Mouse (Mus musculus) NIH3T3 (cell line): Measurements from ENCODE around the gene Stard10.

Source experiments
- DNase-seq: peaks from one replicate; pipeline ENCODE4 v3.0.0-alpha.2; 2012; ENCODE audit warnings: low read depth

The Stard10 gene

DNA sequence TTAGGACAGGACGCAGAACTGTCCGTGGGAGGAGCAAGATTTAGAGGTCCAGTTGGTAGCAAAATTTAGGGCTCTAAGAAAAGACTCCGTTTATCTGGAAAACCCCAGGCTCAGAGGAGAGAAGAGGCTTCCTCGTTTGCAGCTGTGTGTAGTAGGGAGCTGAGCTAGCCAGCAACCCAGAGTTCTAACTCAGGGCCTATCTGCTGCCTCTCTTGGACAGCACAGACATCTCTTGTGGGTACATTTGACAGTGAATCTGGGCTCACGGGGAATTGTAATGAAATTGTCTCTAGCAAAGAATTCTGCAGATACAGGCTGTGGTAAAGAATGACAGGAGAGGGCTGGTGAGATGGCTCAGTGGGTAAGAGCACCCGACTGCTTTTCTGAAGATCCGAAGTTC, 14.2 kb upstream of the Stard10 start:
- DNase-seq = no peak

GRCm38 (mm10) chr7:101306841-101307240, 10.0 kb upstream of the Stard10 start:
- DNase-seq = peak; percentile 63

DNA sequence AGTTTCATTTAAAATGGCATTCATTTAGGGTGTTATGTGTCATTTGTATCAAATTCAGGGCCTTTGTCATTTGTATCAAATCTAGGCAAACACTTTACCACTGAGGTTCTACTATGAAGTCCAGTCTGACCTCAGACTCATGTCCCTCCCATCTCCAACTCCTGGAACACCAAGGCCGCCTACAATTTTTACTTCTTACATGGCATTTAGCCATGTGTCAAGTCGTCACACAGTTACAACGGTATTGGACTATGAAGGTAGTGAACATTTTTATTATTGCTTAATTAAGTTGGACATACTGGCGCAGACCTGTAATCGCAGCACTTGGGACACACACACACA, 6.9 kb upstream of the Stard10 start:
- DNase-seq = no peak

DNA sequence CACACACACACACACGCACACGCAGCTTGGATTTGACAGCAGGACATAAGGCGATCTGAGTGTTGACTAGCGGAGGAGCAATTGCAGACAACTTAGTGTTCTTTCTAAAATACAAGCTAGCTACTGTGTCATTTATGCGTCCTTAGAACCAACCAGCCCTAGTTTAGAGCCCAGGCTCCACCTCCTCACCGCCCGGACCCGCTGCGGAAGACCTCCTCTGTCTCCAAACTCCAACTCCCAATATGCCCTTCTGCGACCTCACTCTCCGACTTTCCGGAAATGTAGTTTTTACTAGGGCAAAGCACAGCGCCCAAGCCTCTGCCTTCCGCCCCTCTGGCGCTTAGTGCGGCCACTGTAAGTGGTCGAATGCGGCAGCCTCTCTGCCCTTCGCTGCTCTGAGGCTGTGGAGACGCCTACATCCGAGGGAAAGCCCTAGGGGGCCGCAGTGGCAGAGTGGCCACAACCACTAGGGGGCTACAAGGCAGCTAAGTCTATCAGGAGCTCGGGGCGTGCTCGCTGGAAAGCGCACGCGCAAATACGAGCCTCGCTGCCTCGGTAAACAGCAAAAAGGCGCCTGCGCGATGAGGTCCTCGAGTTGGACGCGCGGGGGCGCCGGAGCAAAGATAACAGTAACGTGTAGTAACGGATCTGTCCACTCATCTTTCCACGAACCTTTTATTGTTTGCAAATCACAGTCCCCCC, 6.4 kb upstream of the Stard10 start:
- peak; percentile 99 for DNase-seq

DNA sequence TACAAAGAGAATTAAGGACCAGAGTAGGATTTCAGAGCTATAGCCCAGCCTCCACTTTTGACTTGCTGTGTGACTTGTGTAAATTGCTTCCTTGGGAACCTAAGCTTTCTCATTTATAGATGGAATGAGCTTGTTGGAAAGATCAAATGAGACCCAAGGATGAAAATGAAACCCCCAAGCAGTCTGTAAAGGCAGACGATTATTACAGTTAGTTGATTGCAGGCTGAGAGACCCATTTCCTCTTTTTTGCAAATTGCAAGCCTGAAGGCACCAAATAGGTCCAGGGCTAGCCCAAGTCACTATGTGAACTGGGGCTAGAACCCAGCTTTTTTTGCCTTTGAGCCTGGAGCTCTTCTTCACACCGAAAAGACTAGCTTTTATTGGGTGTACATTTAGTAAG, 5.8 kb upstream of the Stard10 start:
- DNase-seq = no peak

DNA sequence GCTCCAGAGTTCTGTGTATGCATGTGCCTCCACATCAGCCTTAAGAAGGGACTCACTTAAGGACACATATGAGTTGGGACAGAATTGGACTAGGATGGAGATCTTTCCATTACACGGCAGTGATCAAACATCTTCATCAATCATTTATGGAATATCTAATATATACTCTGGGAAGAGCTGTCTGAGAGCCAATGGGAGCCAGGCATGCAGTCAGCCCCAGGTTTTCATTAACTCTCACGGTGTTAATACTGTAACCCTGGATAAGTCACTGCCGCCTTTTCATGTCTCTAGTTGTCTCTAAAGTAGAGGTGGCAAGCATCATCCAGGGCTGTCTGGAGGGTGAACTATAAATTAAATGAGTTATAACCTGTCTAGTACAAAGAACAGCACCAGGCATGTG, 3.9 kb upstream of the Stard10 start:
- no peak for DNase-seq

DNA sequence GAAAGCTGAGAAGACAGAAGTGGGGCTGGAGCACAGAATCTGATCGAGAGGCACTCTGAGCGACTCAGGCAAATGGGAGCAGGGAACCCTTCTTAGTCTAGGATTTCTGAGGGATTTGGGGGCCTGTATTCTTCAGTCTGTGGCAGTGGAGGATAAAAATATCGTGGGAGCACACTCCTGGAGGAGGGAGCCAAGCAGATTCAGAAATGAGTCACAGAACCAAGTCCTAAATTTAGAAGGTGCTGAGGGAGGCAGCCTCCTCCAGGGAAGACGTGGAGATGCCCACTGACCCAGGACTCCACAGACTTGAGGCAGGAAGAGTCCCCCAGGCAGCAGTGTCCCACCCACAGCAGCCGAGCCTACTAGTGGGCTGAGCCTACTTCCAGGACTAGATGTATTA, 2.5 kb upstream of the Stard10 start:
- DNase-seq = peak; percentile 30

GRCm38 (mm10) chr7:101315699-101316098, 1.2 kb upstream of the Stard10 start:
- DNase-seq = no peak

- no peak for DNase-seq
These were observed 290 bp upstream of the Stard10 start for GRCm38 (mm10) chr7:101316591-101317001.

DNA sequence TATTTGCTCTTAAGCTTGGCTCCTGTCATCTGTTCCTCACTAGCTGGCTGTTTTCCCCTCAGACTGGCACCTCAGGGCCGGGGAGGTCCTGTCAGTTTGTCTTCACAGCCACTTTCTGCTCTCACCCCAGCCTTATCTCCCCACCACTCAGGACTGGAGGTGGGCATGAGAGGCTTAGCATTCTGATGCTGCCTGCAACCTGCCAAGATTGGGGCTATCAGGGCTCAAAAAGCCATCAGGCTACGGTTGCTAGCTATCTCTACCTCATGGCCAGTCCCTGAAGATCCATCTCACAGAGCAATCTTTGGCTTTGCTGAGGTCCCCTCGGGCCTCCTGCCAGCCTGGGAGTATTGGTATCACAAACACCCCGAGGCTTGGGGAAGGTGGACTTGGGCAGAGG, 2.0 kb downstream of the Stard10 start:
- DNase-seq = no peak

DNA sequence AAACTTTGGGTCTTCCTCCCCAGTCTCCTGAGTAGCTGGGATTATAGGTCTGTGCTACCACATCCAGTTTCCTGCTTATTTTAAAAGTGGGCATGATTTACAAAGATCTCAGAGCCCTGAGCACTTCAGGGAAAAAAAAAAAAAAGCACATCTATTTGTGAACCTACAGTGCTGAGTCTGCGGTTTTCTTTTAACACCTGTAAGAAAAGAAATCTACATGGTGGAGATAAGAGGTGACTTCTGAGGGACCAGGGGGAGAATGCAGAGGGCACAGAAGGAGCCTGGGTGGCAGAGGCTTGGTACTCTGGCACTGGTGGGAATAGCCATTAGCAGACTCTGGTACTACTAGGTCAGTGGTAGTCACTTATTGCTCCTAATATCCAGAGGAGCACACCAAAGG, 2.9 kb downstream of the Stard10 start:
- no peak for DNase-seq

- no peak for DNase-seq
These were observed 3.7 kb downstream of the Stard10 start for GRCm38 (mm10) chr7:101320399-101321217.

GRCm38 (mm10) chr7:101321218-101321827, 4.4 kb downstream of the Stard10 start:
- DNase-seq = no peak

- no peak for DNase-seq
These were observed 6.3 kb downstream of the Stard10 start for GRCm38 (mm10) chr7:101323141-101323594.

DNA sequence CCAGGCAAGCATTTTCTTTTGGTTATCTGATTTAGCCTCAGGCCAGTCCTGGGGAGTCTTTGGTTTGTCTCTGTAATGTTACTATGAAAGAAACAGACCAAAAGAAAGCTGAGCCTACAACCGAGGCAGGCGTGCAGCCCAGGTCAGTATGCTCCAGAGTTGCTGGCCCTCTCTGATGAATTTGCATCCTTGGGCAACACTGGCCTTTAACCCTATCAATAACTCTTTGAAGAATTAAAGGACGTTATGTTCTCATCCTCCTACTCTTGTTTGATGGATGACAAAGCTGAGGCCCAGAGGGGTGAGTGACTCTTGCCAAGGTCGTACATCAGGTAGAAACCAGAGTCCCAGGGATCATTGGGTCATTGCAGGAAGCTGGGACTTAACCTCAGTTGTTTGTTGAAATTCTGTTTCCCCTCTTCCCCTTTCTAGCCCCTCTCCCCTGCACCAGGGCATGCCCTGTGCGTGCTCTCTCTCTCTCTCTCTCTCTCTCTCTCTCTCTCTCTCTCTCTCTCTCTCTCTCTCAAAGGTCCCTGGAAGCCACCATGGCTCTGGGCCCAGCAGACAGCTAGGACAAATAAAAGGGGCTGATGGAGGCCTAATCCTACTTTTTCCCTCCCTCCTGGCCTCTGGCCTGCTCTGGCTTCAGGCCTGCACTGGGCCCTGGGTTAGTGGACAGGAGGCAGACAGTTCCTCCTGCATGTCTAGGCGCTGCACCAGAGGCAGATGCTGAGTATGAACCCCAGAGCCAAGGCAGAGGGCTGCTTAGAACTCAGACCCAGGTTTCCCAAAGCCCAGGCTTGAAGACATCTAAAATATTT, 7.5 kb downstream of the Stard10 start:
- no peak for DNase-seq

DNA sequence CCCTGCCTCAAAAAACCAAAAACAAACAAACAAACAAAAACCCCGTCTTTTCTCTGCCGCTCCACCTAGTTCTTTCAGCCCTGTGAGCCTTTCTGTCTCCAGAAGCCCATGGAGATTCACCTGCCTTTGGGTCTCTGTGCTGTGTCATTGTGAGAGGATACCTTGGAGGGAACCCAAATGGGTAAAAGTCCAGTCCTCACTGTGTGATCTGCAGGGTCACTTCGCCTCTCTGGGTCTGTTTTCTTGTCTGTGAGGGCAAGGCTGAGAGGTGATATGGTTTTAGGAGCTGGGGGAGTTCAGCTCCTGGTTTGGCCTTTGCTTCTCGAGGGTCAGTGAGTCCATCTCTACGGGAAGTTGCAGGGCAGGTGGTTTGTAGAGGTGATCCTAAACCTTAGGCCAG, 9.1 kb downstream of the Stard10 start:
- no peak for DNase-seq

DNA sequence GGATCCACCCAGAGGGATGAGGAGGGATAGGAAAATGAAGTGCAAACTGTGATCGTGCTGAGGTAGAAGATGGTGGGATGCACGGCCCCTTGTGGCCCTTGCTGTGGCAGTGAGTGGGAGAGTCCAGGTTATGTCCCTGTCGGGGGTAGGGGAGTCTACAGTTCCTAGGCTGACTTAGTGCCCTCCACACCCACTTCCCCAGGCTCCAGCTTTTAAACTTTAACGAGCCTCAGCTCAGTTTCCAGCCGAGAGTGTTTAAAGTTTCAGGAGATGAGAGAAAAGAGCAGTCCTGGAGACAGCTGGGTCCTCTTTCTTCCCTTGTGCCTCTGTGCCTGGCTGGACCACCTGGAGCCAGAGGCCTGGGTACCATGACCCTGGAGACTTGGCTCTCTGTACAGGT, 10.4 kb downstream of the Stard10 start:
- DNase-seq = no peak

GRCm38 (mm10) chr7:101327786-101328185, 10.9 kb downstream of the Stard10 start:
- DNase-seq = no peak

- DNase-seq = peak; percentile 77
These were observed 11.8 kb downstream of the Stard10 start for GRCm38 (mm10) chr7:101328621-101329158.

DNA sequence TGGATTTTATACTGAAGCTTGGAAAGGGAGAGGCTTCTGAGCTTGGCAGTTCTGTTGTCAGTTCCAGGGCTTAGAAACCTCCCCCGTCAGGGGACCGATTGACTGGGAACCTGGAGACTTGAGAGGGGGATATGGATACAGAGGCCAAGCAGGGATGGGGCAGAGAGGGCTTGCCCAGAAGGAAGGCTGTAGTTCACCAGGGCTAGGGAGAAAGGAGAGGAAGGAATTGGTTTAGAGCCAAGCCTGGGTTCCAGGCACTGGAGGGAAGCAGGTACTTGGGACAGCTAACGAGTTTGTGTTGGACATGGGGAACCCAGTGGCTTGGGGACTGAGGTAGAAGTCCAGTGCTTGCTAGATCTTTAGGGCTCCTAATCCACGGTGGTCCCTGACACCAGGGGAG, 12.7 kb downstream of the Stard10 start:
- peak; percentile 9 for DNase-seq

DNA sequence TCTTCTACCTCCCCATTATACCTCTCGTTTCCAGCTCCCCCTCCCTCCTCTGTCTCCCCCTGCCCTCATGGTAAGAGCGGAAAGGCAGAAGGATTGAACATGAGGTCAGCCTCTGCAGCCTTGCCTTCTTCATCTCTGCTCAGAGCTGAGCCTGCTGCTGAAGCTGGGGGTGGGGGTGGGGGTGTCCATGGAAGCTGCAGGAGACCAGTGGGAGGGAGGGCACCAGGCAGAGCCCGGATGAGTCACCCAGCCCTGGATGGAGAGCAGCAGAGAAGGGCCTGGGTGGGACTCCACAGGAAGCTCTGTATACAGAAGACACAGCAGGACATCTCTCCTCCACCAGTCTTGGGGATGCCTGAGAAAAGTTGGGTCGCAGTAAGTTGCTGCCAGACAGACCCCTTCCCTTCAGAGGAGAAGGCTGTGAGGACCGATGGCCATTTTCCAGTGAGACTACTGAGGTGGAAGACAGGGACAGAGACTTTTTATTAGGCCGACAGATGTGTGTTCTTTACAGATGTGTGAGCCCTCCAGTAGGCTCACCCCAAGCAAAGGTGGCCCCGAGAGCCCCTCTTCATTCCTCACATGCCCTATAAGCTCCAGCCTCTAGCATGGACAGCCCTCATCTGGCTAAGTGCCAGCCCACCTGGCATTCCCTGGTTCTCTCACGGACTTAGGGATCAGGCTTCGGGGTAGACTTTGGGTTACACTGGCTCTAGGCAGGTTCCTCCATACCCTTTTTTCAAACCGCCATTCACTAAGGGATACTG, 13.4 kb downstream of the Stard10 start:
- DNase-seq = peak; percentile 89
